Mouse (Mus musculus): ENCODE measurements around the gene Utp14a. TPM values are rescaled to one million over a fixed set of nuclear protein-coding genes. Genes with fewer than 3 reads are reported as not detected.

The Utp14a gene
- polyA plus RNA-seq, 1 experiment from 2014 or later: 21.0 TPM

- Histone ChIP-seq H3K27ac (no peak overlapping the region), H3K9ac (no peak overlapping the region), H3K27me3 (replicated peaks) (peaks cover 3% of the 10 kb centered on the region; the same call in 1 of the 2 replicates), H3K4me1 (no peaks in the 10 kb centered on the region), H3K4me2 (replicated peaks) (no peak overlapping the region), H3K36me3 (no peaks in the 10 kb centered on the region), H3K4me3 (no peak overlapping the region), H3K9me3 (no peaks in the 10 kb centered on the region)
- WGBS: 30% methylated on average over 9 of the region's 9 CpGs
- ATAC-seq (ENCODE audit: low FRiP score, low read depth): no peak
These were observed 61.5 kb downstream of the Utp14a start for GRCm38 (mm10) chrX:48318194-48318593.

Other genes with a start within 250 kb of the Utp14a start
- 3.6 and 3.7 TPM in 2 replicates for gene Apln, start 222.0 kb upstream of the Utp14a start, polyA plus RNA-seq (2016; fragmentation: Nextera tagmentation; extraction: Ambion mirVana)
- 0.79 and 0.82 TPM in 2 replicates for gene Xpnpep2, start 148.1 kb upstream of the Utp14a start, polyA plus RNA-seq (2016; fragmentation: Nextera tagmentation; extraction: Ambion mirVana)
- 1.5 and 1.6 TPM in 2 replicates for gene Sash3, start 110.4 kb upstream of the Utp14a start, polyA plus RNA-seq (2016; fragmentation: Nextera tagmentation; extraction: Ambion mirVana)
- 6.2 and 6.9 TPM in 2 replicates for gene Zdhhc9, start 48.0 kb upstream of the Utp14a start, polyA plus RNA-seq (2016; fragmentation: Nextera tagmentation; extraction: Ambion mirVana)
- gene Bcorl1, start 84.5 kb downstream of the Utp14a start, polyA plus RNA-seq (2016; fragmentation: Nextera tagmentation; extraction: Ambion mirVana): 5.4 and 5.9 TPM in 2 replicates
- gene Elf4, start 206.3 kb downstream of the Utp14a start, polyA plus RNA-seq (2016; fragmentation: Nextera tagmentation; extraction: Ambion mirVana): 1.3 TPM in 2 replicates